Mouse (Mus musculus): Measurements from ENCODE around the gene Mllt6.
A peak's percentile ranks its signal among the peaks of the same experiment; 100 is the strongest.

Gene Mllt6

GRCm38 (mm10) chr11:97668160-97668559 is 4.9 kb downstream of the Mllt6 start:
- peak in 1 of 2 experiments; percentile 31 for DNase-seq (ENCODE audit: low spot score in 2 of 2)

- DNase-seq (ENCODE audit: low spot score in 2 of 2) = no peak
Observed at GRCm38 (mm10) chr11:97669268-97669667, 6.1 kb downstream of the Mllt6 start.

- DNase-seq (ENCODE audit: low spot score in 2 of 2) = peak in 1 of 2 experiments; percentile 67
Observed at GRCm38 (mm10) chr11:97669829-97670228, 6.6 kb downstream of the Mllt6 start.

DNA sequence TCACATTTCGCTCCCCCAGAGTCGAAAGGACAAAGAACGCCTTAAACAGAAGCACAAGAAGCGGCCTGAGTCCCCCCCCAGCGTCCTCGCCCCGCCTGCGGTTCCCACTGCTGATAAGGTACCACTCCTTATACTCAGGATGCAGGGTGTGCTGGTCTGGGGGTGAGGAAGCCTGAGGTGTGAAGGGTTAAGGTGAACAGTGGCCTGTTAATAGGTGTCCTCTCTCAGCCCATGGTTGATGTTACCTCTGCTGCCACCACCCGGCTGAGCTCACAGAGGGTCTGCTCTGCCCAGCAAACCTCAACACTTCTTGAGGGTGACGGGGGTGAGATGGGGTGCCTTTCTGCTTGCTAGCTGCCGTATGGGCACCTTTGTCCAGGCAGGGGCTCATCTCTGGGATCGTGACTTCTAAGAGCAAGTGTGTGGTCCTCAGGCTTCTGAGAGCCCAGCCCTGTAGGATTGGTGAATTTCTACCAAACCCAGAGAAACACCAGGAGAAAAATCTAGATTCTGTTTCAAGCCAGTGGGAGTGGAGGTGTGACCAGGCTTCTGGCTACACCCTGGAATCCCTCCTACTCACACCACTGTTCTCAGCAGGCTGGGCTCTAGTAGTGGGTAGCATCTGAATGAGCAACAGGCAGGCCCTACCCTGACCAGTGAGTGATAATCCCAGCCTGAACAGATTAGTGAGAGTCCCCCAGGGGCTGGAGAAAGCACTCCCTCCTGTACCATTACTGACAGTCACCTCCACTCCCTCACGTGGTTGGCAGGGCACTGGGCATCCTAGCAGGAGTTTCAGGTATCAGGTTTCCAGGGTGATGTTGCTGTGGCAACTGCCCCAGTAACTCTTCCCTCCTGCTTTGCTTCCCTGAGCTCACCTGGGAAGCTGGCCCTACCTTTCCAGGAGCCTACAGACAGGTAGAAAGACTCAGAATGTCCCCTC is 7.3 kb downstream of the Mllt6 start:
- no peak for DNase-seq (ENCODE audit: low spot score in 2 of 2)

DNA sequence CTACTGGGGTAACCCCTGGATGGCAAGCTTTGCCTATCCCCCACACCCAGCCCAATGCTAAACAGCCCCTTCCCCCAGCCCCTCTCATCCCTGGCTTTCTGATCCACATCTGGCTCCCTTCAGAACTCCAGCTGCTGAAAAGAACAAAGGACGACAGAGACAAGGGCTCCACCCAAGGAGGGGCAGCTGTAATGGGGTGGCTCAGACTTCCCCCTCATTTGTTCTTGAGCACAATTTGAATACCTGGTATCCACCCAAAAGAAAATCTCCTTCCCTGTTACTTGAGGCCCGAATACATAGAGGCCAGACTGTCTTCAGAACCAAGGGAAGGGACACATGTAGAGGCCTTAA is 7.9 kb downstream of the Mllt6 start:
- DNase-seq (ENCODE audit: low spot score in 2 of 2) = no peak

DNA sequence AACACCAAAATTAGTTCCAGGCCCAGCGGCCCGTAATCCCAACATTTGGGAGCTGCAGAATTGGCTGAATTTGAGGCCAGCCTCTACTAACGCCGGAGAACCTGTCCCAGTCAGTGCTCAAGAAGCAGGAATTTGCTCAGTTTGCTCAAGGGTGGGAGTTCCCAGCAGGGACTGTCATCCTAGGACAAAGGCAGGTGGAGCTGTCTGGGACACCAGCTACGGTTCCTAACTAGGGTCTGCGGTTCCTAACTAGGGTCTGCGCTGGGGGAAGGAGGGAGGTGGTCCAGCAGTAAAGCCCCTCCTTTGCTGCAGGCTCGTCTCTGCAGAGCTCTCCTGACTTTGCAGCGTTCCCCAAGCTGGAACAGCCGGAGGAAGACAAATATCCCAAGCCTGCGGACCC is 9.9 kb downstream of the Mllt6 start:
- no peak for DNase-seq (ENCODE audit: low spot score in 2 of 2)

DNA sequence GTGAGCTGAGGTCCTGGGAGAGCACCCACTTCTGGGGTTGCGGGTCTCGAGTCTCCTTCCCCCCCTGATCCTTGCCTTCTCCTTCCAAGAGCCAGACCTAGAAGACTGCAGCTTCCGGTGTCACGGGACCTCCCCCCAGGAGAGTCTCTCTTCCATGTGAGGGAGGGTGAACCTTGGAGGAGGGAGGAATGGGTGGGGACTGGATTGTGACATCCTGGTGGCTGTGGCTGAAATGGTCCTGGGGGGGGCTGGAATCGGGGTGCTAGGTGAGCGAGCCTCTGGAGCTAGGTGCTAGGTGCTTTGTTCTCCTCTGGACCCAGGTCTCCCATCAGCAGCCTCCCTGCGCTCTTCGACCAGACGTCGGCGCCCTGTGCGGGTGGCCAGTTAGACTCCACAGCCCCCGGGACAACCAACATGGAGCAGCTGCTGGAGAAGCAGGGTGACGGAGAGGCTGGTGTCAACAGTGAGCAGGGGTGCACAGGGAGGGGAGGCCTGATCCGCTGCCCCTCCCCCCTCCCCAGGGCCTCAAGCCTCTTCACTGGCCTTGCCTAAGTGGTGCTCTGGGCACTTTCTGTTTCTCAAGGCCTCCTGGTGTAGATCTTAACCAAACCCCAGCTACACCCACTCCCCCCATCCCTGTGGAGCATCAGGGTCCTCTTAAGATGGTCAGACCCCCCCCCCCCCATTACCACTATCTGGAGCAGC is 13.0 kb downstream of the Mllt6 start:
- no peak for DNase-seq (ENCODE audit: low spot score in 2 of 2)

- no peak for DNase-seq (ENCODE audit: low spot score in 2 of 2)
Observed at GRCm38 (mm10) chr11:97677381-97677780, 14.2 kb downstream of the Mllt6 start.

DNA sequence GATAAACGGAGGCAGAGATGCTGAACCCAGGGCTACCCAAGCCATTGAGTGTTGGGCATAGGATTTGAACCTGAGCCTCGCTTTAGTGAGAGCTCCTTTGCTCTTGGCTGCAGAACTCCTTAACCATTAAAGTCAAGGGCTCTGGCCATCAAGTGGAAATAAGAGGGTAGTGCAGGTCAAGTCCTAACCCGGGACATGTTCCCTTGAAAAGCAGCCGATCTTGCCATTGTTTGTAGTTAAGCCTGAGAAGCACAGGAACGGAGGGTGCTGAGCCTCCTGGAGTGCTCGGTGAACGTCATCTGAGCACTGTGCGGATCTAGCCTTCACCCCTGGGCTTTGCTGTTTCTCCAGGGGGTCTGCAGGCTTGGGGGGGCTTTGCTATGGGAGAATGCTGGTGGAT is 14.6 kb downstream of the Mllt6 start:
- DNase-seq (ENCODE audit: low spot score in 2 of 2) = no peak

DNA sequence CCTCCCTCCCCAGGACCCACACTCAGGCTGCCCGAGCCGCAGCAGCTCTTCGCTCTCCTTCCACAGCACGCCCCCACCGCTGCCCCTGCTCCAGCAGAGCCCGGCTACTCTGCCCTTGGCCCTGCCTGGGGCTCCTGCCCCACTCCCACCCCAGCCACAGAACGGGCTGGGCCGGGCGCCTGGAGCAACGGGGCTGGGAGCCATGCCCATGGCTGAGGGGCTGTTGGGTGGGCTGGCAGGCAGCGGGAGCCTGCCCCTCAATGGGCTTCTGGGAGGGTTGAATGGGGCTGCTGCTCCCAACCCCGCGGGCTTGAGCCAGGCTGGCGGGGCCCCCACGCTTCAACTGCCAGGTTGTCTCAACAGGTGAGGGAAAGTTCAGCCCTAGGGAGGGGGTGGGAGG is 15.1 kb downstream of the Mllt6 start:
- no peak for DNase-seq (ENCODE audit: low spot score in 2 of 2)

DNA sequence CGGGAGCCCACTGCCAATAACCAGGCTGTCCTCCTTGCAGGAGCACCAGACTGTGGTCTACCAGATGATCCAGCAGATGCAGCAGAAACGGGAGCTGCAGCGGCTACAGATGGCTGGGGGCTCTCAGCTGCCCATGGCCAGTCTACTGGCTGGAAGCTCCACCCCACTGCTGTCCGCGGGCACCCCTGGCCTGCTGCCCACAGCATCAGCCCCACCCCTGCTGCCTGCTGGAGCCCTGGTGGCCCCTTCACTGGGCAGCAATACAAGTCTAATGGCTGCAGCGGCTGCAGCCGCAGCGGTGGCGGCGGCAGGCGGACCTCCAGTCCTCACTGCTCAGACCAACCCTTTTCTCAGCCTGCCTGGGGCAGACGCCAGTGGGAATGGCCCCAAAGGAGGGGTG is 17.2 kb downstream of the Mllt6 start:
- DNase-seq (ENCODE audit: low spot score in 2 of 2) = peak in 1 of 2 experiments; percentile 71

DNA sequence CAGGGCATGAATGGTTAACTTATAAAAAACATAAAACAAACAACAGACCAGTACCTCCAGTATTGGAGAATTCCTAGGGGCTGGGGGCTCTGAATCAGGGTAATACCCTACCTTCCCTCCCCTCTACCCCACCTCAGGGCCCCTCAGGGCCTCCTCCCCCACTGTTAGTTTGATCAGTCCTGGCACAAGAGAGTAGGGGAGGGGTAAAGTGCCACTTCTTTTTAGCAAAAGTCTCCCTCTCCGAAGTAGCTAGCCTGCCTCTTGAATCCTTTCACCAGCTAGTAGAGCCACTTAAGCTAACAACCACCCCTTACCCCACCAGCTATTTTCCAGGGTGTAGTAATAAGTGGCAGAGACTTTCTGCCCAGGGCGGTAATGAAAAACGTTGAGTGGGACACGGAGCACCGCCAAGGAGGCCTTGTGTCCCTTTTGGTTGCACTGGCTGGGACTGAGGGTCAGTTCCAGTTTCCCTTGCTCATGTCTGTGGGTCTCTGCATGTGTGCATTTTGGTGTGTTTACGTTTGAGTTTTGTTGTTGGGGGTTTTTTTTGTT is 19.4 kb downstream of the Mllt6 start:
- DNase-seq (ENCODE audit: low spot score in 2 of 2) = no peak

DNA sequence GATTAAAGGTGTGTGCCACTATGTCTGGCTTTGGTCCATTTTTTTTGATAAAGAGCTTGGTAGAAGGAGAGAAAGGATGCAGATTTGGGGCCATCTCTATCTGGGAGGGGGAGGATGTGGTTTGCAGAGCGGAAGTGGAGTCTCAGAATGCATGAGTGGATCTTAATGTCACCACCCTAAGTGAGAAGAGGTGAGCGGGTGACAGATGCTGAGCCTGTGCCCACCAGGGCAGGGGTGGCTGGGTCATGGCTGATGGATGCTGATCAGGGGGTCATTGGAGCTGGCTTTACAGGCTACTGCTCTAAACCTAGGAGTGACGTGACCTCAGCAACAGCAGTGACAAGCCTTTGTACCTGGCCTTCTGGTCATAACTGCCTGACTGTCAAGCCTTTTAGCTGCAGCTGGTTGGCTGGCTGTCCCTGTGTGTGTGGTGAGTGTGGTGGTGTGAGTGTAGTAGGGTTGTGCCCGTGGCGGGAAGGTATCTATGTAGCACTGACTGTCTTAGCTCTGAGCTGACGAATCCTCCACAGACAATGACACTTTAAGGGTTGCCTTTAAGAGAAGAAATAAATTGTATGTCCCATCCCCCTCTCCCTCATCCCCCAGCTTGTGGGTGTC is 21.0 kb downstream of the Mllt6 start:
- no peak for DNase-seq (ENCODE audit: low spot score in 2 of 2)

- DNase-seq (ENCODE audit: low spot score in 2 of 2) = no peak
Observed at GRCm38 (mm10) chr11:97684766-97685165, 21.6 kb downstream of the Mllt6 start.

GRCm38 (mm10) chr11:97685613-97686321 is 22.6 kb downstream of the Mllt6 start, which contains the start of gene Cisd3:
Gene Cisd3 (plus strand): TSS chr11:97685826.
- peak; percentile 87 to 88 for DNase-seq (ENCODE audit: low spot score in 2 of 2)

GRCm38 (mm10) chr11:97686322-97686908 is 23.2 kb downstream of the Mllt6 start:
- no peak for DNase-seq (ENCODE audit: low spot score in 2 of 2)

GRCm38 (mm10) chr11:97687061-97687460 is 23.8 kb downstream of the Mllt6 start:
- DNase-seq (ENCODE audit: low spot score in 2 of 2) = no peak

GRCm38 (mm10) chr11:97689861-97690260 is 26.6 kb downstream of the Mllt6 start:
- peak in 1 of 2 experiments; percentile 82 for DNase-seq (ENCODE audit: low spot score in 2 of 2)

GRCm38 (mm10) chr11:97694435-97694834 is 31.2 kb downstream of the Mllt6 start:
- DNase-seq (ENCODE audit: low spot score in 2 of 2) = no peak

DNA sequence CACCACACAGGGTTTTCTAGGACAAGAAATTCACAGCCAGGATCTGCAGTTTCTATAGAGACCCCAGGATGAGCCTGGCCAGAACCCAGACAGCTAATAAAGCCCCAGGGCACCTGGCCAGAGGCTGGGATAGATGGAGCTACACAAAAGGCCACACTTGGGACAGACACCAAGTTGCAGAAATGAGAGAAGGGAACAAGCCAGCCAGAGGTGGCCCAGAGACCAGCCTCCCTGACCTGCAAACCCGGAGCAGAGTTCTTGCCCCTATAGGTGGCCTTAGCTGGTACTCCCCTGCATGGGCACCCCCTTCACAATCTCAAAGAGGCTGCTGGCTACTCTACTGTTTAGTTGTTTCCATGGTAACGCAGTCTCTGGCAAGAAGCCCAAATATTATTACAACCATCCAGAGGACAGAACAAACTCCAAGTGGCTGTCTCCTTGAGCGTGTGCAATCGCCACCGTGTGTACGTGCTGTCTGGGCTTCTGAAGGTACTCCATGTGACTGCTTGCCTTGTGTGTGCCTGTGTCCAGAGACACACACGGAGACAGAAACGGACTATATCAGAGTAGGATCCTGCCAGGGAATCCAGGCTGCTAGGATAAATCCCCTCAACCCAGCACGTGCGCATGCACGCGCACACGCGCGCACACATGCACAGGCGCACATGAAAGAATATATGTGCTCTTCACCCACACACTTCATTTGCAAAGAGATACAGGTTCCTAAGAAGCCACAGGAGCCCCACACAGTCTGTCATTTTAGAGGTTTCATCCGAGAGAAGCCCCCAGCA is 31.9 kb downstream of the Mllt6 start:
- peak; percentile 84 to 89 for DNase-seq (ENCODE audit: low spot score in 2 of 2)

Measured in right cerebral cortex, postnatal 10 days (tissue).